Mouse (Mus musculus): ENCODE data around the gene Borcs8. TPM values are rescaled to one million over a fixed set of nuclear protein-coding genes. Genes with fewer than 3 reads are reported as not detected.

The Borcs8 gene
- polyA plus RNA-seq, 1 experiment from 2014 or later: 49.3 TPM

GRCm38 (mm10) chr8:70130066-70130465 lies 9.2 kb upstream of the Borcs8 start:
- Histone ChIP-seq H3K27ac (no peak overlapping the region), H3K9ac (ENCODE audit: low read depth, low read length) (no peak overlapping the region), H3K36me3 (ENCODE audit: insufficient read depth, low read length) (peaks cover 13% of the 10 kb centered on the region), H3K4me2 (ENCODE audit: low read length) (no peak overlapping the region), H3K4me1 (replicated peaks; ENCODE audit: insufficient read depth, low read length) (peaks cover 3% of the 10 kb centered on the region; the same call in 1 of the 2 replicates), H3K27me3 (ENCODE audit: insufficient read depth, low read length) (no peaks in the 10 kb centered on the region), H3K9me3 (replicated peaks; ENCODE audit: low read length) (no peaks in the 10 kb centered on the region), H3K4me3 (replicated peaks; ENCODE audit: low read depth, low read length) (no peak overlapping the region)
- DNase-seq (ENCODE audit: low spot score) (no peak), ATAC-seq (replicated peaks; ENCODE audit: low FRiP score, low read depth) (no peak)
- no peak for TF ChIP-seq CTCF (IDR thresholded peaks at IDR 0.05; ENCODE audit: low read depth)
- WGBS: 91% methylated on average over 3 of the region's 3 CpGs

- Histone ChIP-seq H3K4me2 (ENCODE audit: low read length) (peak within 1 kb of the TSS; percentile 85), H3K4me3 (replicated peaks; ENCODE audit: low read depth, low read length) (peak within 1 kb of the TSS; percentile 80), H3K4me1 (replicated peaks; ENCODE audit: insufficient read depth, low read length) (peaks cover 3% of the 10 kb centered on the region; the same call in 1 of the 2 replicates), H3K36me3 (ENCODE audit: insufficient read depth, low read length) (peaks cover 23% of the 10 kb centered on the region), H3K27ac (no peak within 1 kb of the TSS), H3K9ac (ENCODE audit: low read depth, low read length) (peak within 1 kb of the TSS; percentile 77), H3K27me3 (ENCODE audit: insufficient read depth, low read length) (no peaks in the 10 kb centered on the region), H3K9me3 (replicated peaks; ENCODE audit: low read length) (no peaks in the 10 kb centered on the region)
- peak; percentile 77 for ATAC-seq (replicated peaks; ENCODE audit: low FRiP score, low read depth)
- WGBS: 1% methylated on average over 37 of the region's 37 CpGs
- no peak for TF ChIP-seq CTCF (IDR thresholded peaks at IDR 0.05; ENCODE audit: low read depth)
- peak; percentile 93 for DNase-seq (ENCODE audit: low spot score)
Measured at GRCm38 (mm10) chr8:70131166-70131883, 8.0 kb upstream of the Borcs8 start, which contains the start of gene Nr2c2ap. Gene Nr2c2ap, plus strand, starts transcription at chr8:70131333.

- no peaks in the 10 kb centered on the region for H3K9me3 ChIP-seq (replicated peaks; ENCODE audit: low read length)
- H3K4me2 ChIP-seq (ENCODE audit: low read length): no peak overlapping the region
- DNase-seq (ENCODE audit: low spot score) (no peak), ATAC-seq (replicated peaks; ENCODE audit: low FRiP score, low read depth) (no peak)
- WGBS: 91% methylated on average over 5 of the region's 5 CpGs
- peaks cover 3% of the 10 kb centered on the region for H3K4me1 ChIP-seq (replicated peaks; ENCODE audit: insufficient read depth, low read length)
- peaks cover 26% of the 10 kb centered on the region for H3K36me3 ChIP-seq (ENCODE audit: insufficient read depth, low read length)
- no peak for TF ChIP-seq CTCF (IDR thresholded peaks at IDR 0.05; ENCODE audit: low read depth)
- no peaks in the 10 kb centered on the region for H3K27me3 ChIP-seq (ENCODE audit: insufficient read depth, low read length)
- no peak overlapping the region for H3K27ac ChIP-seq
- no peak overlapping the region for H3K9ac ChIP-seq (ENCODE audit: low read depth, low read length)
- H3K4me3 ChIP-seq (replicated peaks; ENCODE audit: low read depth, low read length): no peak overlapping the region
Measured at GRCm38 (mm10) chr8:70134086-70134485, 5.2 kb upstream of the Borcs8 start.

GRCm38 (mm10) chr8:70134931-70135330 lies 4.4 kb upstream of the Borcs8 start:
- H3K27ac ChIP-seq: no peak overlapping the region
- 89% methylated on average over 9 of the region's 9 CpGs for WGBS
- no peak overlapping the region for H3K4me3 ChIP-seq (replicated peaks; ENCODE audit: low read depth, low read length)
- no peak for ATAC-seq (replicated peaks; ENCODE audit: low FRiP score, low read depth)
- no peak for DNase-seq (ENCODE audit: low spot score)
- H3K4me2 ChIP-seq (ENCODE audit: low read length): no peak overlapping the region
- H3K9ac ChIP-seq (ENCODE audit: low read depth, low read length): no peak overlapping the region
- peaks cover 26% of the 10 kb centered on the region for H3K36me3 ChIP-seq (ENCODE audit: insufficient read depth, low read length)
- no peak for TF ChIP-seq CTCF (IDR thresholded peaks at IDR 0.05; ENCODE audit: low read depth)
- H3K4me1 ChIP-seq (replicated peaks; ENCODE audit: insufficient read depth, low read length): peaks cover 3% of the 10 kb centered on the region
- no peaks in the 10 kb centered on the region for H3K9me3 ChIP-seq (replicated peaks; ENCODE audit: low read length)
- H3K27me3 ChIP-seq (ENCODE audit: insufficient read depth, low read length): no peaks in the 10 kb centered on the region

GRCm38 (mm10) chr8:70136591-70136990 lies 2.7 kb upstream of the Borcs8 start:
- Histone ChIP-seq H3K4me1 (replicated peaks; ENCODE audit: insufficient read depth, low read length) (peaks cover 6% of the 10 kb centered on the region), H3K4me3 (replicated peaks; ENCODE audit: low read depth, low read length) (no peak overlapping the region), H3K9ac (ENCODE audit: low read depth, low read length) (no peak overlapping the region), H3K36me3 (ENCODE audit: insufficient read depth, low read length) (peaks cover 26% of the 10 kb centered on the region), H3K9me3 (replicated peaks; ENCODE audit: low read length) (no peaks in the 10 kb centered on the region), H3K27me3 (ENCODE audit: insufficient read depth, low read length) (no peaks in the 10 kb centered on the region), H3K4me2 (ENCODE audit: low read length) (no peak overlapping the region), H3K27ac (no peak overlapping the region)
- DNase-seq (ENCODE audit: low spot score): no peak
- no peak for TF ChIP-seq CTCF (IDR thresholded peaks at IDR 0.05; ENCODE audit: low read depth)
- no peak for ATAC-seq (replicated peaks; ENCODE audit: low FRiP score, low read depth)
- WGBS: 90% methylated on average over 4 of the region's 4 CpGs

GRCm38 (mm10) chr8:70137890-70138289 lies 1.4 kb upstream of the Borcs8 start:
- Histone ChIP-seq H3K27me3 (ENCODE audit: insufficient read depth, low read length) (no peaks in the 10 kb centered on the region), H3K4me3 (replicated peaks; ENCODE audit: low read depth, low read length) (no peak overlapping the region), H3K9ac (ENCODE audit: low read depth, low read length) (0 out of 2 replicates have a peak overlapping the region, but pooled peaks have one; percentile 46), H3K9me3 (replicated peaks; ENCODE audit: low read length) (no peaks in the 10 kb centered on the region), H3K36me3 (ENCODE audit: insufficient read depth, low read length) (peaks cover 28% of the 10 kb centered on the region), H3K4me2 (ENCODE audit: low read length) (peak overlapping the region; percentile 62), H3K4me1 (replicated peaks; ENCODE audit: insufficient read depth, low read length) (peaks cover 3% of the 10 kb centered on the region), H3K27ac (no peak overlapping the region)
- DNase-seq (ENCODE audit: low spot score) (no peak), ATAC-seq (replicated peaks; ENCODE audit: low FRiP score, low read depth) (no peak)
- no peak for TF ChIP-seq CTCF (IDR thresholded peaks at IDR 0.05; ENCODE audit: low read depth)
- WGBS: 78% methylated on average over 4 of the region's 4 CpGs
